Mouse (Mus musculus) megakaryocyte, adult 5-6 weeks (primary cell): Measurements from ENCODE around the gene 2900026A02Rik. TPM values are rescaled to one million over a fixed set of nuclear protein-coding genes. Genes with fewer than 3 reads are reported as not detected.

Experiments
- ATAC-seq: 2 replicates; pipeline ENCODE4 v1.8.0; 2016; ENCODE audit warnings: mild to moderate bottlenecking, inconsistent platforms; ENCODE audit not compliant: poor library complexity, severe bottlenecking
- total RNA-seq, 2 experiments: library from RNA; stranded (forward) in 1 of 2; stranded (reverse) in 1 of 2; fragments of 153-499, 151-499 nt in 1 of 2; fragments of 221-1000, 200-1000 nt in 1 of 2; gene quantifications; 2 replicates each; pipeline versions ENCODE4 v1.2.3 to v1.2.4; 2015 to 2017

Gene 2900026A02Rik
- total RNA-seq, 2 experiments from 2014 or later, result 0.11 to 0.29 TPM

DNA sequence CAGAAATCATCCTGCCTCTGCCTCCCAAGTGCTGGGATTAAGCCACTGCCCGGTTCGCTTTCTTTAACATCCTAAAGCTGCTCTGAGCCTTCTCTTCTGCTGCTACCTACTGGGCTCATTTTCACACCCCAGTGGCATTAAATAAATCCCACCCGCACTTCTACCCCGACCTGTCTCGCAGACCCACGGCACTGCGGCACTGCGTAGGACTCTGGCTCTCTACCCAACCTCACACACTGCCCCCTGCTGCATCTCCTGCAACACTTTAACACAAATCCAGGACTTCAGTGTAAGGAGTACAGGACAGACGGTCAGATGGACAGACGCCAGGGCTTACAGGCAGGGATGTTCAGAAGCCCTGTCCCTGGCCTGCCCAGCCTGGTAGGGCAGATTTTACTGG is 45.1 kb downstream of the 2900026A02Rik start:
- no peak for ATAC-seq

DNA sequence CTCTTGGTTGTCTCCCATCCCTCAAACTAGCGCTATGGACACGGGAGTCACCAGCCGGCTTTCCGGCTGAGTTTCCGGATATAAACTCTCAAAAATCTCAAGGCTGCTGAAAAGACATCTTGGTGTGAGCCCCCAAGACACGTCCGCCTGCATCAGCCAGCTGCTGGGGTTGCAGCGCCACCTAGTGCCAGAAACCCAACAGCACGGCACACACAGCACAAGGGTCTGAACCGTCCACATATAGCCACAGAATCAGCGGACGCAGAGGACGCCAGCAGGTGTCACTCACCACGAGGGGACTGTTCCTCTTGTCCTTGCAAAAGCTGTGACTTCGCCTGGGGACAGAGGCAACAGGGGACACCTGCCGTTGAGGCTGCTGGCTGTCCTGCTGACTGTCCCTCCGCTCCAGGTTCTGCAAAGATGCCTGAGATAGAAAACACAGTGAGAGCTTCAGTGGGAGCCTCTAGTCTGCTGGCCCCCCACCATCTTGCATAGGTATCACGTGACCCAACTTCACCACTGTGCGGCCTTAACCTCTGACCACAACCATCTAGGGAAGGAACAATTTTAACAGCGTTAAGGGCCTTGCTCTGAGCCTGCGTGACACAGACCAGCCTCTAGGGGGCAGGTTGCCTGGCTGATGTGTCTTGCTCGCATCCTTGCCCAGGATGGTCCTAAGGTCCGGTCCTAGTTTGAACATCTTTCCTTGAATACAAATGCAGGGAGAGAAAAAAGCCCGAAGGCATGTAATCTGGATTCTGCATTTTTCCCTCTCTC is 45.9 kb downstream of the 2900026A02Rik start:
- peak; percentile 40 for ATAC-seq

DNA sequence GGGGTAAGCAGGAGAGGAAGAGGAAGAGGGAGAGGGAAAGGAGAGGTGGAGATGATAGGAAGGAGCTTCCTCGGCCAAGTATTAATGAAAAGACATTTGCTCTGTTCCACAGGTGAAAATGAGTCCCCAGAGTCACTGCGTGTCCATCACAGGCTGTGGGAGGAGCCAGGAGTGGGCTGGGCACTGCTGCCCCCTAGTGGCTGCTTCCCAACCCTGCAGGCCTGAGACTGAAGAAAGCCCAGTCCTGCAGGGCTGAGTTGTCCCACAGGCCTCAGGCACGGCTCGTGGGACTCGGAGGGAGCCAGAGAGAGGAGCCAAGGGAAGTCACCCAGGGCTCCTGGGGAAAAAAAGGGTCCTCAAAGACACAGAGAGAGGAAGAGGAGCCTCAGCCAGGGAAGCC is 47.7 kb downstream of the 2900026A02Rik start:
- ATAC-seq, result peak; percentile 89

DNA sequence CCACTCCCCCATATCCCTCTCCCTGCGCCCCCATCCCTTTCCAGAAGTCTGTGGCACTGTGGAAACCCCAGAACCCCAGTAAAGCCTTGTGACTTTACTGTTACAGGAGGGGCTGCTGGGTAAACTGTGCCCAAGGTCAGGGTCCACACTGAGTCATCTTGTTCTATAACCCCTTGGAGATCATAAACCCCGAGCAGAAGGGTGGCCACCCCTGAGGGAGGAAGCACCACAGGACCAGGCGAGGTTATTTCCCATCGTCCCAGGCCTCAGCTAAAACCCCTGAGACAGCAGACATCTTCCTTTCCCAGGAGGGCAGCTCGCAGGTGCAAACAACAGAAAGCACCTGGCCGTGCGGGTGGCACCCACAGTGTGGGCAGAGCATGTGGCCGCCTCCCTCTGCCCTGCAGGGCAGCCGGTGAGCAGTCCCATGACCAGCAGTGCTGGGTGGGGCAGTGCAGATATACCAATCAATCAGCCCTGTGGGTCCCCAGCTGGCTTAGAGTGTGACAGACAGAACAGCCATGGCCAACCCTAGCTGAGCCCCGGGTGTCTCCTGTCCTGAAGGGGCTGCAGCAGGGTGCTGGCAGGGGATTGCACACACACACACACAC is 49.0 kb downstream of the 2900026A02Rik start:
- ATAC-seq, result no peak

DNA sequence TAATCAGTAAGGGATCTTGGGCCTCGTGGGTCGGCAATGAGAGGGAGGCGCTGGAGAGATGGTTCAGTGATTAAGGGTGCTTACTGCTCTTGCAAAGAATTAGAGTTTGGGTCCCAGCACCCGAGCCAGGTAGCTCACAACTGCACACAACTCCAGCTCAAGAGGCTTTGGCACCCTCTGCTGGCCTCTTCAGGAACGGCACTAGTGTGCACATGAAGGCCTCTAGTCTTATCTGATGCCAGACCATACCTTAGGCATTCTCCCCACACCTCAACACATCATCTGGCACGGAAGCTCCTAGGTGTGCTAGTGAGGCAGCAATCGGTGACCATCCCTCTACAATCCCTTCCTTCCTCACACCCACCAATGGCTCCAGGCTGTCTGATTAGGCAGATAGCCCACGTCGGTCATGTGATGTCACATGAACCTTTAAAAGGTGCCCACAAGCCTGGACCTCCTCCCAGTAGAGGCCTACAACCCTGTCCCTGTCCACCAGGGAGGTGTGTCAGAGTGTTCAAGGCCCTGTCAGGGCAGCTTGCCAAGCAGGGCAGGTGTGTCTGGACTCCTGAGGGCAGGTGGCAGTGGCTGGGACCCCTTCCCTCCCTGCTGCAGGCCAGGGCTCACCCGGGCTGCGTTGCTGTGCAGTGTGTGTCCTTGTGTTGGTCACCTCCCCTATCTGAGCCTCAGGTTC is 50.8 kb downstream of the 2900026A02Rik start:
- no peak for ATAC-seq

DNA sequence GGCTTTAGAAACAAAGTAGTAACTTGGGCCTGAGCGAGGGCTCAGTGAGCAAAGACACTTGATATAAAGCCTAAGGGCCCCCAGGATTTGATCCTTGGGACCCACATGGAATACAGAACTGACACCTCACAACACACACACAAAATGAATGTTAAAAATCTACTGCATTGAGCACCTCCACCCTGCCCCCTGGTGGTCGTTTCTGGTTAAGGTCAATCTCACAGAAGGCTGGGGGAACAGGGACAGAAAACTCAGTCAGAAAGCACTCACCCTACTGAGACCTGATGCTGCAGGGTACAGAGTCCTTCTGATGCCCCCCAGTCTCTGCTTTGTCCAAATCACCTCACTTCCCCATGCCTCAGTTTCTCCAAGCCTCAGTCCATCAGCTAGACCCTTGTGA is 53.3 kb downstream of the 2900026A02Rik start:
- no peak for ATAC-seq

DNA sequence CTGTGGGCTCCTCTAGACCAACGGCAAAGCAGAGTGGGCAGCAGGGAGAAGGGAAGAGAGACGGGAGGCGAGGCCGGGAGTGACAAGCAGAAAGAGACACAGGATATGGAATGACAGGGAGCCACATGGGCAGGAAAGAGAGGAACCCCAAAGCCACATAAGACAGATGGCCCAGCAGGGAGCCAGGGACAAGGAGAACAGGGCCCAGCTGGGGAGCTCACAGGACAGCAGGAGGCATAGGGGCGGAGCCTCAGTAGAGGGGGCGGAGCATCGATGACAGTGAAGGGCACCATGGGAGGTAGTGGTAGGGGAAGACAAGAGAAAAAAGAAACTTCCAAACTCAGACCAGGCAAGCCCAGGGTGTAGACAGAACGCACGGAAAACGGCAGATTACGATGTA is 55.6 kb downstream of the 2900026A02Rik start:
- no peak for ATAC-seq

DNA sequence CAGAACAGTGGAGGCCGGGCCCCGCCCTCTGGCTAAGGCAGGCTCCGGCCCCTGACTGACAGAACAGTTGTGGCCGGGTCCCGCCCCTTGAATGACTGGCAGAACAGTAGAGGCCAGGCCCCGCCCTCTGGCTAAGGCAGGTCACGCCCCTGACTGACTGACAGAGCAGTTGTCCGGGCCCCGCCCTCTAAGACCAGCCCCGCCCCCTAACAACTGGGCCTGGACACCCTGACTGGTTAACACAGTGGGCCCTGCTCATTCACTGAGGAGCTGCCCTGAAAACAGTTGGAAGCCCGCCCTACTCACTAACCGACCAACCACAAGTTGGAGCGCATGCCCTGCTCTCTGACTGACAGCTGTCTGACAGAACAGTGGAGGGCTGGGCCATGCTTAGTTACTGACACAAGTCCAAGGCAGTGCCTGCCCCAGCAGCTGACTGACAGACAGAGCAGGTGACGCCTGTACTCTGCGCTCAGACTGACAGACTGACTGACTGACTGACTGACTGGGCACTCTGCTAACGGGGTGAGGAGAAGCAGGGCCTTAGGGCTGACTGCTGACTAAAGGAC is 56.1 kb downstream of the 2900026A02Rik start:
- peak; percentile 73 for ATAC-seq

DNA sequence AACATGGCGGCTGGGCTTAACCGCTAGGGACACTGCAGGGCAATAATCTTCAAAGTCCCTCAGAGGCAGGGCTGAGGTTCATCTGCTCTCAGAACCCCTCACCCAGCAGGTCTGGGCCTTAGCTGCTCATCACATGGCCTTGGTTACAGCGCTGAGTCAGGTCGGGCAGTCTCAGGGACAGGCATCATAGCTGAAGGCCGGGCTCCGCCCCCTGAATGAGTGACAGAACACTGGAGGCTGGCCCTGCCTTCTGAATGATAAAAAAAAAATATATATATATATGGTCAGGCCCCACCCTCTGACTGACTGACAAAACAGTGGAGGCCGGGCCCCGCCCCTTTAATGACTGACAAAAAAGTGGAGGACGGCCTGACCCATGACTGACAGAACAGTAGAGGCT is 56.6 kb downstream of the 2900026A02Rik start:
- ATAC-seq, result peak; percentile 13

DNA sequence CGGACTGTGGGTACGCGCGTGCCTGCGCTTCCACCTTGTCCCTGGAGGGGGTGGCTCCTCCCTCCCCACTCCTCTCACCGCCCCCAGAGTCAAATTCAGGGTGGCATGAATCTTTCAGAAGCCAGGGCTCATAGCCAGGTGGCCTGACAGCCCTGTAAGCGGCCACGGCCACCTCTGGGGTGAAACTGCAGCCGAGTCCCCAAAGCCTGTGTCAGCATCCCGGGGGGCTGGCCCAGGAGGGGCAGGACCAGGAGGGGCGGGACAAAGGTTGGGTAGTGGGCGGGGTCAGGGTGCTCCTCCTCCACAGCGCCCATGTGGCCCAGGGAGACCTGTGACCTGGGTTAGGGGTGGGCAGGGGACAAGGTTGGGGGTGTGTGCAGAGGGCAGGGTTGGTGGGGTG is 57.9 kb downstream of the 2900026A02Rik start:
- ATAC-seq, result no peak

DNA sequence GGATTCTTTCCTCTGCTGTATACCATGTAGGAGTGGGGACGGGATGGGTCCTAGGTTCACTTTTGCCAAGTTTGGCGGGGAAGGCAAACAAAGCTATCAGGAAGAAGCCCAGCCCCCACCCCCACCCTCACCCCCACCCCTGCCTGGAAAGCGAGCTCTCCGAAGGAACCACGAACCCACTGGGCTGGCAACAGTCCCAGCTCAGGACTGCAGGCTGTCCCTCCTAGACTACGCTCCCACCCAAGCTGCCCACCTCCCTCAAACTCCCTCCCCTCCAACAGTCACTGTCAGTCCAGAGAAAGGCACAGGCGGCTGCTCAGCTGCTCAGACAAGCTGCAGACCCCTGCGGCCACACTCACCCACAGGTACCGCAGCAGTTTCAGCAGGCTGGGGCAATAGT is 58.3 kb downstream of the 2900026A02Rik start:
- no peak for ATAC-seq

DNA sequence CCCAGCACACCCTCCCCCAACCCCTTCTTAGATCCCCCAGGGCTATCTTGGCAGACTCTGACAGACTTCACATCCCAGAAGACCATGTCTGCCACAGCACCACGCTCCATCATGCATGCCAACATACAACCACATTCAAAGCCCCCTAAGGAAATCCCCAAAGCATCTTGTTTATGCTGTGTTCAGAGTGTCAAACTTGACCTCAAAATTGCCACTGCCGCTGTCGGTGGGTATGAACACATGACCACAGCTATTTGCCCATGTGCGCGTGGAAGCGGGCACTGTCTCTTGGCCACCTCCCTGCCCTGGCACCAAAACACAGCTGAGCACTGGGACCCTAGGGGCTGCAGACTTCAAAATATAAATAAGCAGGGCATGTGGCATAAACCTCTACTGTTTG is 59.5 kb downstream of the 2900026A02Rik start:
- no peak for ATAC-seq

DNA sequence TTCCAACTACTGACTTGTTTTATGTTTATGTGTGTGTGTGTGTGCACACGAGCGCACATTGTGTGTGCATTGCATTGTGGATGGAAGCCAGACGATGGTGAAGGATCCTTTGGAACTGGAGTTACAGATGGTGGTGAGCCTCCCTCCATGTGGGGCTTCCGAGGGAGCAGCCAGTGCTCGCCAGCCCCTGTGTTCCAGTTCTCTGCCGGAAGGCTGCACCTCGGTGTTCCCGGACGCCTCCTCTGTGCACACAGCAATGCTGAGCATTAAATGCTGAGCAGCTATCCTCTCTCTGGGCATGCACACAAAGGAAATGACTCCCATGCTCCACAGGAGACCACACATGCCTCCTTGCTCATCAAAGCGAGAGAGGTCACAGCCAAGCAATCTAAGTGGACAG is 60.7 kb downstream of the 2900026A02Rik start:
- ATAC-seq, result no peak

DNA sequence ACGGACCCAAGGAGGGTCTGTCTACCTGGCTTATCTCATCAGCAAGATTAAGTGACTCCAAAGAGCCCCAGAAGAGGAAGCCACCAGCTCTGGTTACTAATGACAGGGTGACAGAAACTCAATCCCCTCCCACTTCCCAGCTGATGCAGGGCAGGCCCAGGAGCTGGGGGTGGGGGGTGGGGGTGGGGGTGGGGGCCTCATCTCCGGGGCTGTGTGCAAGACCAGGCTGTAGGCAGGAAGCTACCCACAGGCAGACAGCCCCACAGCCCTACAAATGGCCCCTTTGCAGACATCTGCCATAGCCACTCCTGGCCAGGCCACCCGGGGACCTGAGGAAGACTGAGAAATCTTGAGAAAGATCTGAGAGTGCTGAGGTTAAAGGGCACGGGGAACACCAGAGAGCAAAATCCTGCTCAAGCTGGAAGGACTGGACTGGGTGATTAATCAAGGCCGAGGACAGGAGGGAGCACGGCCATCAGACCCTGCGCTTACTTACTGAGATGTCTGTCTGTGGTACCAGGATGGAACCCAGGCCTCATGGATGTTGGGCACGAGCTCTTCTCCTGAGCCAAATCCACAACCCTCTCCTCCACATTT is 62.2 kb downstream of the 2900026A02Rik start:
- ATAC-seq, result no peak

DNA sequence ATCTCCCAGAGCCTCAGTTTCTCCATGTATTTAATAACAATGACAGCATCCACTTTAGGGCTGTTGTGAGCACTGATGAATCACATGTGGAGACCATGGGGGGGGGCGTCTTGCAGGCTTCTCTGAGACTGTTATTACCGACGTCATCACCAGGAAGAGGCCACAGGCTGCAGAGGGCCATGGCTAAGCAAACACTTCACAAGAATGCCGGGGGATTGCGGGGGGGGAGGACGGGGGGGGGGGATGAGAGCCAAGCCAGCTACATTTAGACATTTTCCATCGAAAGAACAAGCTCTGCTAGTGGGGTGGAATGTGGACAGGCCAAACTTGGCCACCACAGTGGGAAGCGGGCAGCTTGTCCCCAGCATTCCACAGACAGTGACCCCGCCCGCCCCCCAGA is 63.4 kb downstream of the 2900026A02Rik start:
- no peak for ATAC-seq

DNA sequence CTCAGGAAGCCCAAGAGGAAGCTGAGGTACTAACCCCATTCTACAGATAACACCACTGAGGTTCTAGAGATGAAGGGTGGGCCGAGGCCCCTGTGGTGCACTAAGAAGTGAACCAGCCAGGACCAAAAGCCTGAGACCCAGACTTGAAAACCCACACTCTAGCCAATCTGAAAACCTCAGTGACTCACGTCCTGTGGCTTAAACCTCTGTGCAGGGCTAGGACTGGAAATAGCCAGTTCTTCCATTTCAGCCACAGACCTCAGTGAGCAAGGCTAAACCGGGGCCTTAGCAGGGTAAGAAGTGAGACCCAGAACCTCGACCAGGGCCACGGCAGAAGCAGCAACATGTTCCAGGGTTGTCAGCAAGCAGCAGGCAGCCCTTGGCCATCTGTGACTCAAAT is 64.0 kb downstream of the 2900026A02Rik start:
- peak; percentile 56 for ATAC-seq

DNA sequence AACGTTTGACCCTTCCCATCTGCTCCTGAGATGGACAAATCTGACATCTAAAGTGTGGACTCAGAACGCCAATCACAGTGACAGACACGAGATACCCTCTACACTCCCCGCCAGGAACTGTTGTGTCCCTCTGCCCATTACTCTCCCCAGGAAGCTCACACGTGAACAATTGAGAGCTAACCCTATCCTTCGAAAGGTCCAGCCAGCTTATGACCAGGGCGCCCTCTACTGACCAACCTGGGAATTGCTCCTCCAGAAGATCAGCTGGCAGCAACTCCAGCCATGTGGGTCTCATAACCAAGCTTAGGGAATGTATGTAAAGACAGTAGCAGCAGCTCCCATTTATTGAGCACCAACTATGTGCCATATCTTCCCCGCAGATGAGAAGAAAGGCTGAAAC is 65.9 kb downstream of the 2900026A02Rik start:
- peak; percentile 43; the same call in 1 of the 2 replicates for ATAC-seq

DNA sequence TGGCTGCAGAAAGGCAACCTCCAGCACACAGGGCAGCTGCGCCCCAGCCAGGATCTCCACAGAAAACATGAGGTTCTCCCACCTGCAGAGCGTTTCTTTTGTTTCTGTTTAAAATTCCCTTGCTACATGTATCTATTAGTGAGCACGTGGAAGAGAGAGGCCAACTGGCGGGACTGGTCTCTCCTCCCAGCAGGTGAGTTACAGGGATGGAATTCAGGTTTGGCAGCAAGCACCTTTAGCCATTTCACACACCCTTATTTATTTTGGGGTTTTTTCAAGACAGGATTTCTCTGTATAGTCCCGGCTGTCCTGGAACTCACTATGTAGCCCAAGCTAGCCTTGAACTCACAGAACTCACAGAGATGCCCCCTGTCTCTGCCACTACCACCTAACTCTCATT is 66.6 kb downstream of the 2900026A02Rik start:
- ATAC-seq, result no peak

DNA sequence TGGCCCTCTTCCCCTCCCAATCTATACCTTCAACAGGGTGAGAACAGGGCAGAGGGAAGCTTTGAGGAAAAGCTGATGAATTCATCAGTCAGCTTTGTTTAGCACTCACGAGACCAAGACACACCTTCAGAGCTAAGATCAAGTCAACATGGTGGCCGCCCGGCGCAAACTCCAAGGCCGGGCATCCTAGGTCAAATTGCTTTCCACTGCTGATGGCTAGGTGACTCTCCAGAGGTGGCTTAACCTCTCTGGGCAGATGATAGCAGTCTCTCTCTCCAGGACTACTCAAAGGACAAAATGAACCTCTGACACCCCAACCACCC is 67.6 kb downstream of the 2900026A02Rik start:
- no peak for ATAC-seq

DNA sequence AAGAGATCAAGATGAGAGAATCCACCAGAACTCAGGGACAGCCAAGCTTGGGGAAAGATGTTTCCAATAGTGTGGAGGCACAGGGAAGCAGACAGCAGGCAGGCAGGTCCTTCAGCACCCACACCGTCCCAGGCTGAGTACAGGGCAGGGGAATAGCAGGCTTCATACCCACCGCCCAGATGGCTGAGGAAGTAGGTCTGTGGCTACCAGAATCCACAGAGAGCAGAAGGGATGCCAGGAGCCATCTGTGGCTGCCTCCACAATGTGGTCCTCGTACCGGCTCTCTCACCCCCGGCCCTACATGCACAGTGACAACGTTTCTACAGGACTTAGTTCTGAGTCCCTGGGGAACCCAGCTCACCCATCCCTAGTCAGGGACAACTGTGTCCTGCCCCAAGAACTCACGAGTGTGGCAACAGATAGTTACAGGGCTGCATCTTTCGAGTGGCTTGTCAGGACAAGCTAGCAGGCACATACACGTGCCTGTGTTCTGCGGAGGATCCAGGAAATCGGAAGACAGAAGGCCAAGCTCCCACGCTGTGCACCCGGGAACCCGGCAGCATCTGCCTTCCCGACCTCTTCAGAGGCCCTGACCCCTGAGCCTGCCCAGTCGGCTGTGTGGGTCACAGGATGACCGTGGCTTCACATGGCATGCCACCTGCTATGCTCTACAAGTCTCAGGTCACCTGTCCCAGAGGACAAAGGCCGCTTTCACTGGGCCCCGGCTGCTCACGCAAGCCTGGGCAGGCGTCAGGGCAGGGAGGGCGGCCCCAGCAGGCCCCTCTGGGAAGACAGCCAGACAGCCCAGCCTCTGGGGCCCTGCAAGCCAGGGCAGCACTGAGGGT is 68.2 kb downstream of the 2900026A02Rik start:
- ATAC-seq, result no peak
